Mouse (Mus musculus) neural tube, embryonic 12.5 days (tissue): ENCODE measurements around the gene Gm10638. TPM values are rescaled to one million over a fixed set of nuclear protein-coding genes. Genes with fewer than 3 reads are reported as not detected.

Experiments used
- polyA plus RNA-seq: library from polyadenylated mRNA; unstranded; fragments of >200 nt; fragmentation: Nextera tagmentation; extraction: Ambion mirVana; gene quantifications from 2 replicates; pipeline ENCODE4 v1.2.1, GENCODE M21; 2016

Gm10638 gene
- polyA plus RNA-seq, 1 experiment from 2014 or later: 9.2 TPM

Other genes starting within 250 kb of the Gm10638 start
- not detected in 2 replicates for gene Abcc12, start 165.0 kb upstream of the Gm10638 start, polyA plus RNA-seq
- 93.0 and 93.1 TPM in 2 replicates for gene Lonp2, start 121.7 kb upstream of the Gm10638 start, polyA plus RNA-seq
- gene Siah1a, start 235 bp downstream of the Gm10638 start, polyA plus RNA-seq: 89.5 and 94.1 TPM in 2 replicates
- gene N4bp1, start 139.6 kb downstream of the Gm10638 start, polyA plus RNA-seq: 11.0 and 11.9 TPM in 2 replicates